Mouse (Mus musculus): ENCODE results near the gene Afdn. TPM values are rescaled to one million over a fixed set of nuclear protein-coding genes. Genes with fewer than 3 reads are reported as not detected.

The Afdn gene
- polyA plus RNA-seq, 1 experiment from 2014 or later, result 95.8 TPM

- Histone ChIP-seq H3K27me3 (ENCODE audit: control insufficient read depth, insufficient read depth, low read length) (no peaks in the 10 kb centered on the region), H3K9me3 (replicated peaks; ENCODE audit: control insufficient read depth, low read length) (no peaks in the 10 kb centered on the region), H3K9ac (ENCODE audit: low read depth, low read length) (no peak overlapping the region), H3K27ac (ENCODE audit: low read depth, low read length) (no peak overlapping the region), H3K36me3 (ENCODE audit: control insufficient read depth, insufficient read depth, low read length) (no peaks in the 10 kb centered on the region), H3K4me1 (ENCODE audit: control insufficient read depth, insufficient read depth, low read length) (peaks cover 2% of the 10 kb centered on the region; the same call in 1 of the 2 replicates), H3K4me2 (no peak overlapping the region), H3K4me3 (ENCODE audit: low read depth, low read length) (no peak overlapping the region)
- ATAC-seq (replicated peaks; ENCODE audit: insufficient number of reproducible peaks, low FRiP score, low TSS enrichment), result no peak; the same call in 1 of the 2 replicates
- 86% methylated on average over 5 of the region's 5 CpGs for WGBS (ENCODE audit: insufficient replicate concordance)
Measured at GRCm38 (mm10) chr17:13720187-13720586, 40.2 kb upstream of the Afdn start.

DNA sequence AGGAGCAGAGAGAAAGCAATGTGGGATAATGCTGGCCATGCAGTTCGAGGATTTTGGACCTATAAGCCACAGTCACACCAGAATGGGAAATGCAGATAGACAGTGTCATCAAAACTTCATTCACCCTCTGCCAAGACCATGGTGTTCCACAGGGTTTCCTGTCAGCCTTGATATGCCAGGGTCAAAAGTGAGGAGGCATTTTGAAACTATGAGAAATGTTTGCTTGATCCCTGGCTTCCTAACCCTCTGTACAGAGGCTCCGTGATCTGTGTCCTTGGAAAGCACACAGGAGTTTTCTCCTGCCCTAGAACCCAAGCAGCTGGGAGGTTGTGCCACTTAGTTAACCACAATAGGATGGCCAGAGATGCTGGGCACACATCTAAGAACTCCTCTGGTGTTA lies 39.0 kb upstream of the Afdn start:
- H3K4me3 ChIP-seq (ENCODE audit: low read depth, low read length), result no peak overlapping the region
- no peak overlapping the region for H3K27ac ChIP-seq (ENCODE audit: low read depth, low read length)
- no peaks in the 10 kb centered on the region for H3K36me3 ChIP-seq (ENCODE audit: control insufficient read depth, insufficient read depth, low read length)
- no peaks in the 10 kb centered on the region for H3K27me3 ChIP-seq (ENCODE audit: control insufficient read depth, insufficient read depth, low read length)
- no peak overlapping the region for H3K9ac ChIP-seq (ENCODE audit: low read depth, low read length)
- WGBS (ENCODE audit: insufficient replicate concordance), result 76% methylated on average over 2 of the region's 2 CpGs
- H3K4me1 ChIP-seq (ENCODE audit: control insufficient read depth, insufficient read depth, low read length), result peaks cover 3% of the 10 kb centered on the region; the same call in 1 of the 2 replicates
- no peak for ATAC-seq (replicated peaks; ENCODE audit: insufficient number of reproducible peaks, low FRiP score, low TSS enrichment)
- no peak overlapping the region for H3K4me2 ChIP-seq
- H3K9me3 ChIP-seq (replicated peaks; ENCODE audit: control insufficient read depth, low read length), result no peaks in the 10 kb centered on the region

GRCm38 (mm10) chr17:13722434-13722833 lies 37.9 kb upstream of the Afdn start:
- 56% methylated on average over 2 of the region's 2 CpGs for WGBS (ENCODE audit: insufficient replicate concordance)
- ATAC-seq (replicated peaks; ENCODE audit: insufficient number of reproducible peaks, low FRiP score, low TSS enrichment), result no peak

DNA sequence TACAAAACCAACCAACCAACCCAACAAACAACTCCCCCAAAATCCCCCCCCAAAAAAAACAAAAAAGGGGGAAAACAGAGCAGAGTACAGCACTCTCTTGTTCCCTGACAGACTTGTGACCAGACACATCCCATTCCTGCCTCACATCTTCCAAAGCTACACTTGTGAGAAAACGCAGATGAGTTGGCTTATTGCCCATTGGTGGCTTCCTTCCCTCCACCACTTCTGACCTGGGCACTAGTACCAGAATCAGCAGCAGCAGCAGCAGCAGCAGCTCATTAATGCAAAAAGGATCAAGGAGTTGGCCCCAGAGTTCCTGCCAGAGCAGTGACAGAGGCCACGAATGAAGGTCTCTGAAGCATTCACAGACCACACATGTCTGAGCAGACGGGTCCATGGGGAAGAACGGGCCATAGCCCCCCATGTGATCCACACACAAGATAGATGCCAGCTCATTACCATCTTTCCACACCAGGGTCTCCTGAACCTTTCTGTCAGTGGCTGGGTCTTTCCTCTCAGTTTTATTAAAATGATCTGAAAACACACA lies 35.3 kb upstream of the Afdn start:
- Histone ChIP-seq H3K9me3 (replicated peaks; ENCODE audit: control insufficient read depth, low read length) (no peaks in the 10 kb centered on the region), H3K27ac (ENCODE audit: low read depth, low read length) (no peak overlapping the region), H3K4me3 (ENCODE audit: low read depth, low read length) (no peak overlapping the region), H3K36me3 (ENCODE audit: control insufficient read depth, insufficient read depth, low read length) (no peaks in the 10 kb centered on the region), H3K9ac (ENCODE audit: low read depth, low read length) (no peak overlapping the region), H3K4me2 (no peak overlapping the region), H3K27me3 (ENCODE audit: control insufficient read depth, insufficient read depth, low read length) (no peaks in the 10 kb centered on the region), H3K4me1 (ENCODE audit: control insufficient read depth, insufficient read depth, low read length) (peaks cover 3% of the 10 kb centered on the region; the same call in 1 of the 2 replicates)
- 40% methylated on average over 4 of the region's 4 CpGs for WGBS (ENCODE audit: insufficient replicate concordance)
- peak; percentile 31; the same call in 1 of the 2 replicates for ATAC-seq (replicated peaks; ENCODE audit: insufficient number of reproducible peaks, low FRiP score, low TSS enrichment)

More at GRCm38 (mm10) chr17:13722434-13722833, 37.9 kb upstream of the Afdn start:
- H3K9me3 ChIP-seq (replicated peaks; ENCODE audit: control insufficient read depth, low read length), result no peaks in the 10 kb centered on the region
- no peaks in the 10 kb centered on the region for H3K27me3 ChIP-seq (ENCODE audit: control insufficient read depth, insufficient read depth, low read length)
- no peak overlapping the region for H3K4me3 ChIP-seq (ENCODE audit: low read depth, low read length)
- no peak overlapping the region for H3K4me2 ChIP-seq
- H3K36me3 ChIP-seq (ENCODE audit: control insufficient read depth, insufficient read depth, low read length), result no peaks in the 10 kb centered on the region
- no peak overlapping the region for H3K27ac ChIP-seq (ENCODE audit: low read depth, low read length)
- no peak overlapping the region for H3K9ac ChIP-seq (ENCODE audit: low read depth, low read length)
- peaks cover 3% of the 10 kb centered on the region; the same call in 1 of the 2 replicates for H3K4me1 ChIP-seq (ENCODE audit: control insufficient read depth, insufficient read depth, low read length)

DNA sequence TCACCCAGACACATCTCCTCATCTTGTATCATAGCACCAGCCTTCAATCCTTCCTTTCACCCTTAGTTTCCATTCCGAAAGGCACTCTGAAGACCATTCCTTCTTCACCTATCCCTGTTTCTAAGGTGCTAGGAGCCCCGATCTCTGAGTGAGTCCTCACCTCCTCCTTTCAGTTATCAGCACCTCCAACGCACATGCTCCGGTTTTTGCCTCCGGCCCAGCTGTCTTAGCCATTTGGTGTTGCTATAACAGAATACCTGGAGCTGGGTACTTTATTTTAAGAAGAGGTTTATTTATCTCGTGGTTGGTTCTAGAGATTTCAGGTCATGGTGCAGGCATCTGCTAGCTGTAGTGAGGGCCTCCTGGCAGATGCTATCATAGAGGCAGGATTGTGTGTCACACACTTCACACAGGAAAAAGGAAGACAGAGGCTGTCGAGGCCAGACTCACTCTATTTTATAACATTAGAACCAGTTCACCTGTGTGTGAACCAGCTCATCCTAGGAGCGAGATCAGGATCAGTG lies 33.4 kb upstream of the Afdn start:
- no peak for ATAC-seq (replicated peaks; ENCODE audit: insufficient number of reproducible peaks, low FRiP score, low TSS enrichment)
- Histone ChIP-seq H3K9me3 (replicated peaks; ENCODE audit: control insufficient read depth, low read length) (no peaks in the 10 kb centered on the region), H3K27ac (ENCODE audit: low read depth, low read length) (no peak overlapping the region), H3K4me1 (ENCODE audit: control insufficient read depth, insufficient read depth, low read length) (peaks cover 6% of the 10 kb centered on the region; the same call in 1 of the 2 replicates), H3K4me3 (ENCODE audit: low read depth, low read length) (no peak overlapping the region), H3K36me3 (ENCODE audit: control insufficient read depth, insufficient read depth, low read length) (no peaks in the 10 kb centered on the region), H3K27me3 (ENCODE audit: control insufficient read depth, insufficient read depth, low read length) (no peaks in the 10 kb centered on the region), H3K4me2 (no peak overlapping the region), H3K9ac (ENCODE audit: low read depth, low read length) (no peak overlapping the region)
- WGBS (ENCODE audit: insufficient replicate concordance), result 80% methylated on average over 8 of the region's 8 CpGs

- ATAC-seq (replicated peaks; ENCODE audit: insufficient number of reproducible peaks, low FRiP score, low TSS enrichment), result no peak
- Histone ChIP-seq H3K4me1 (ENCODE audit: control insufficient read depth, insufficient read depth, low read length) (peaks cover 22% of the 10 kb centered on the region), H3K4me2 (no peak overlapping the region), H3K36me3 (ENCODE audit: control insufficient read depth, insufficient read depth, low read length) (no peaks in the 10 kb centered on the region), H3K27ac (ENCODE audit: low read depth, low read length) (no peak overlapping the region), H3K4me3 (ENCODE audit: low read depth, low read length) (no peak overlapping the region), H3K9ac (ENCODE audit: low read depth, low read length) (no peak overlapping the region), H3K27me3 (ENCODE audit: control insufficient read depth, insufficient read depth, low read length) (no peaks in the 10 kb centered on the region), H3K9me3 (replicated peaks; ENCODE audit: control insufficient read depth, low read length) (no peaks in the 10 kb centered on the region)
- 80% methylated on average over 6 of the region's 6 CpGs for WGBS (ENCODE audit: insufficient replicate concordance)
Measured at GRCm38 (mm10) chr17:13730980-13731726, 29.2 kb upstream of the Afdn start.

GRCm38 (mm10) chr17:13731727-13732112 lies 28.6 kb upstream of the Afdn start:
- H3K9ac ChIP-seq (ENCODE audit: low read depth, low read length), result no peak overlapping the region
- H3K36me3 ChIP-seq (ENCODE audit: control insufficient read depth, insufficient read depth, low read length), result no peaks in the 10 kb centered on the region
- H3K27ac ChIP-seq (ENCODE audit: low read depth, low read length), result no peak overlapping the region
- H3K4me3 ChIP-seq (ENCODE audit: low read depth, low read length), result no peak overlapping the region
- peaks cover 24% of the 10 kb centered on the region for H3K4me1 ChIP-seq (ENCODE audit: control insufficient read depth, insufficient read depth, low read length)
- no peaks in the 10 kb centered on the region for H3K27me3 ChIP-seq (ENCODE audit: control insufficient read depth, insufficient read depth, low read length)
- ATAC-seq (replicated peaks; ENCODE audit: insufficient number of reproducible peaks, low FRiP score, low TSS enrichment), result no peak
- no peaks in the 10 kb centered on the region for H3K9me3 ChIP-seq (replicated peaks; ENCODE audit: control insufficient read depth, low read length)
- WGBS (ENCODE audit: insufficient replicate concordance), result 67% methylated on average over 4 of the region's 4 CpGs
- H3K4me2 ChIP-seq, result no peak overlapping the region

- ATAC-seq (replicated peaks; ENCODE audit: insufficient number of reproducible peaks, low FRiP score, low TSS enrichment), result no peak
- peak overlapping the region; percentile 46; the same call in 1 of the 2 replicates for H3K9ac ChIP-seq (ENCODE audit: low read depth, low read length)
- no peaks in the 10 kb centered on the region for H3K9me3 ChIP-seq (replicated peaks; ENCODE audit: control insufficient read depth, low read length)
- H3K27me3 ChIP-seq (ENCODE audit: control insufficient read depth, insufficient read depth, low read length), result no peaks in the 10 kb centered on the region
- peaks cover 31% of the 10 kb centered on the region for H3K4me1 ChIP-seq (ENCODE audit: control insufficient read depth, insufficient read depth, low read length)
- H3K4me3 ChIP-seq (ENCODE audit: low read depth, low read length), result no peak overlapping the region
- peak overlapping the region; percentile 49 for H3K4me2 ChIP-seq
- no peaks in the 10 kb centered on the region for H3K36me3 ChIP-seq (ENCODE audit: control insufficient read depth, insufficient read depth, low read length)
- 15% methylated on average over 8 of the region's 8 CpGs for WGBS (ENCODE audit: insufficient replicate concordance)
- peak overlapping the region; percentile 64 for H3K27ac ChIP-seq (ENCODE audit: low read depth, low read length)
Measured at GRCm38 (mm10) chr17:13732685-13733084, 27.7 kb upstream of the Afdn start.
